Mouse (Mus musculus) midbrain, embryonic 16.5 days (tissue): ENCODE results near the gene Cpne6. TPM values are rescaled to one million over a fixed set of nuclear protein-coding genes. Genes with fewer than 3 reads are reported as not detected.

Experiments used
- ATAC-seq: fragments of 200-750 bp; cut with Nextera tagmentation; 2 replicates; pipeline ENCODE4 v1.8.0; 2017; ENCODE audit warnings: moderate TSS enrichment
- H3K27ac ChIP-seq: fragments of 300-500 bp; sonication (generic); 2 replicates; pipeline ENCODE4 v1.5.1; 2014; ENCODE audit warnings: mild to moderate bottlenecking, low read length, mixed read lengths
- H3K27me3 ChIP-seq: fragments of 300-500 bp; sonication (generic); 2 replicates; pipeline ENCODE4 v1.6.1; 2014; ENCODE audit warnings: low read depth, low read length, mixed read lengths; ENCODE audit not compliant: control insufficient read depth, insufficient read depth
- H3K36me3 ChIP-seq: fragments of 300-500 bp; sonication (generic); 2 replicates; pipeline ENCODE4 v1.6.1; 2014; ENCODE audit warnings: mild to moderate bottlenecking, low read length, moderate library complexity, mixed read lengths; ENCODE audit not compliant: control insufficient read depth, insufficient read depth
- H3K4me1 ChIP-seq: fragments of 300-500 bp; sonication (generic); 2 replicates; pipeline ENCODE4 v1.6.1; 2014; ENCODE audit warnings: mild to moderate bottlenecking, low read length, mixed read lengths; ENCODE audit not compliant: control insufficient read depth, insufficient read depth
- H3K4me2 ChIP-seq: fragments of 300-500 bp; sonication (generic); 2 replicates; pipeline ENCODE4 v1.6.1; 2014; ENCODE audit warnings: mild to moderate bottlenecking, low read length, mixed read lengths
- H3K4me3 ChIP-seq: fragments of 300-500 bp; sonication (generic); 2 replicates; pipeline ENCODE4 v1.5.1; 2014; ENCODE audit warnings: low read depth, mild to moderate bottlenecking, low read length, moderate library complexity, mixed read lengths
- H3K9ac ChIP-seq: fragments of 300-500 bp; sonication (generic); 2 replicates; pipeline ENCODE4 v1.6.1; 2014; ENCODE audit warnings: low read depth, low read length, mixed read lengths
- H3K9me3 ChIP-seq: fragments of 300-500 bp; sonication (generic); replicated peaks from 2 replicates; pipeline ENCODE4 v1.6.1; 2014; ENCODE audit warnings: mild to moderate bottlenecking, low read length, mixed read lengths; ENCODE audit not compliant: control insufficient read depth, poor library complexity, severe bottlenecking
- WGBS: fragments of 180-500 bp; shearing (Covaris S2); extraction: QIAGEN DNeasy Blood & Tissue Kit; methylation state at CpG from one replicate; pipeline ENCODE4 v1.1.7; 2014; 5-methylcytosine and 5-hydroxymethylcytosine counted together
- polyA plus RNA-seq: library from polyadenylated mRNA; unstranded; fragments of >200 nt; fragmentation: Nextera tagmentation; extraction: Ambion mirVana; gene quantifications from 2 replicates; pipeline ENCODE4 v1.2.1, GENCODE M21; 2015

The Cpne6 gene
- polyA plus RNA-seq, 1 experiment from 2014 or later = 3.4 TPM

DNA sequence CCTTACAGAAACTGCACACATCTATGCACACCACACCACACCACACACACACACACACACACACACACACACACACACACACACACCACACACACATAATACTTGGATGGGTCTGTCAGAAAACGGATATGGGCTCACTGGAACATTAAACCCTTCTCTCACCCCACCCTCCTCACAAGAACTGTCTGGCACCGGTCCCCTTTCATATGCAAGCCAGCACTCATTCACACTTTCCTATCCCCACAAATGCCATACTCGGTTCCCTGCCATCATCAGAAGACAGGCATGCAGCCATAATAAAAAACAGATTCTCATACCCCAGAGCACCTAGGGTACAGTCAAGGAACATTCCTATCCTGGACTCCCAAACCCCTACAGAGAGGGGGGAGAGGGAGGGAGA, 18.1 kb upstream of the Cpne6 start:
- Histone ChIP-seq H3K4me3 (peak overlapping the region; percentile 77), H3K27me3 (no peaks in the 10 kb centered on the region), H3K9me3 (no peaks in the 10 kb centered on the region), H3K4me2 (peak overlapping the region; percentile 73), H3K27ac (no peak overlapping the region), H3K9ac (peak overlapping the region; percentile 90), H3K36me3 (peaks cover 12% of the 10 kb centered on the region; the same call in 1 of the 2 replicates), H3K4me1 (peaks cover 16% of the 10 kb centered on the region)
- ATAC-seq = no peak
- 51% methylated on average over 3 of the region's 3 CpGs for WGBS

DNA sequence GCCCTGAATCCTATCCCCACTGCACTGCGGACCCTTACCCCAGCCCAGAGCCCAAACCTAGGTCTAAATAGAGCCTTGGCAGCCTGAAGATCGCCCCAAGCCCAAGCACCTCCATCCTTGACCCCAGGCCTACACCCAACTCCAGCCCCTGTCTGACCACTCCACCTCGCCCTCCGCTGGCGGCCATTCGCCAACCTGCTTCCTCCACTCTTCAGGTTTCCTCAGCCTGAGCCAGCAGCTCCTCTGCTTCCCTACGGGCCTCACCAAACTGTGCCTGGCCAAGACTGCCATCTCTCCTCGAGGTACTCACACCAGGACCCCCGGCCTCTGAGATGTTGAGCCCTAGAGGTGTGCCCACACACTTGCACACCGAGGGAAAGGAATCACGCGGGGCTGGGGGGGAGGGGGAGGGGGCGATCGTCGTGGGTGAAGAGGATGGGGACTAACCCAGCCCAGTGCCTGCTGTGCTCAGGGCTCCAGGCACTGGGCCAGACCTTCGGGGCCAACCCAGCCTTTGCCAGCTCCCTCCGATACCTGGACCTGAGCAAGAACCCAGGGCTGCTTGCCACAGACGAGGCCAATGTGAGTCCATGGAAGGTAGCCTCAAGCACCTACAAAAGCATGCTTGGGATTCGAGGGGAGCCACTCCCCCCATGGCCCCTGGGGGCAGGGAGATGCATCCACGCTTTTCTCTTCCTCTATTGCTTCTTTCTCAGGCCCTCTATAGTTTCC, 14.6 kb upstream of the Cpne6 start:
- no peak for ATAC-seq
- H3K36me3 ChIP-seq = peaks cover 31% of the 10 kb centered on the region

DNA sequence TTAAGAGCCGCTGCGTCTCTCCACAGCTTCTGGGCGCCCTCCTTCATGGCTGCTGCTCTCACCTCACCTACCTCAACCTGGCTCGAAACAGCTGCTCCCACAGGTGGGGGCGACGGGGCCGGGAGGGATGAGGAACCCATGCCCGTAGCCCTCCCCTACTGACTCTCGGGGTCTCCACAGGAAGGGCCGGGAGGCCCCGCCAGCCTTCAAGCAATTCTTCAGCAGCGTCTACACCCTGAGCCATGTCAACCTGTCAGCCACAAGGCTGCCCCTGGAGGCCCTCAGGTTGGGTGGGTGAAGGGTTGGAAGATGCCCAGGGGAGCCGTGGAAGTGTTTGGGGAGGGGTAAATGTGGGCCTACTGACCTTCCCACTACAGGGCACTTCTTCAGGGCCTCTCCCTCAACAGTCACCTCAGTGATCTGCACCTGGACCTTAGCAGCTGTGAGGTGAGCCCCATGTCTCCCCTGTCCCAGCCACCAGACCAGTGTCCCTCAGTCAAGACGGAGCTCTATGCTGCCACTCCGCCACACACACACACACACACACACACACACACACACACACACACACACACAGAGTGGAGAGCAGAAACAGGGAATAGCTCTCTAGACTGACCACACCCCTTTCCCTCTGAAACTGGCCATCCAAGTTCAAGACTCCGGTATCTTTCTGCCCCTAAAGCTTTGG, 13.3 kb upstream of the Cpne6 start:
- H3K27ac ChIP-seq = no peak overlapping the region
- H3K4me3 ChIP-seq = no peak overlapping the region
- no peaks in the 10 kb centered on the region for H3K27me3 ChIP-seq
- no peak overlapping the region for H3K9ac ChIP-seq
- no peak overlapping the region for H3K4me2 ChIP-seq
- ATAC-seq = no peak
- peaks cover 5% of the 10 kb centered on the region for H3K4me1 ChIP-seq
- 75% methylated on average over 16 of the region's 16 CpGs for WGBS
- H3K9me3 ChIP-seq = no peaks in the 10 kb centered on the region
- H3K36me3 ChIP-seq = peaks cover 31% of the 10 kb centered on the region

More for the DNA sequence above, 14.6 kb upstream of the Cpne6 start:
- Histone ChIP-seq H3K4me2 (no peak overlapping the region), H3K4me1 (peaks cover 8% of the 10 kb centered on the region), H3K4me3 (no peak overlapping the region), H3K9me3 (no peaks in the 10 kb centered on the region), H3K9ac (peak overlapping the region; percentile 17; the same call in 1 of the 2 replicates), H3K27ac (no peak overlapping the region), H3K27me3 (no peaks in the 10 kb centered on the region)
- 73% methylated on average over 19 of the region's 20 CpGs for WGBS

DNA sequence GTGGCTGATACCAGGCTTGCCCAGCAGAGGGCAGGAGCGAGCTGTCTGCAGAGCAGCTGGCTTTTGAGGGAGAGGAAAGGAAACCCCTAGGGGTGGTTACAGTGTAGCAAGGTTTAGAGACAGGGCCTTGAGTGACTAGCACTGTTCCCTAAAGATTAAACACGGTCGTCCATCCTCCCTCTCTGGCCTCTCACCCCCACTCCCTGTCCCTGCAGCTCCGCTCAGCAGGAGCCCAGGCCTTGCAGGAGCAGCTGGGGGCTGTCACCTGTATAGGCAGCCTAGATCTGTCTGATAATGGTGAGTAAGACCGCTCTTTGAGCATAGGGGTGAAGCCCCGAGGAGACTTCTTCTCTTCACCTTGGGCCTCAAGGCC, 12.8 kb upstream of the Cpne6 start:
- peak; percentile 33 for ATAC-seq
- no peaks in the 10 kb centered on the region for H3K9me3 ChIP-seq
- WGBS = 30% methylated on average over 6 of the region's 6 CpGs
- H3K4me2 ChIP-seq = no peak overlapping the region
- no peak overlapping the region for H3K9ac ChIP-seq
- H3K36me3 ChIP-seq = peaks cover 31% of the 10 kb centered on the region
- no peaks in the 10 kb centered on the region; the same call in 1 of the 2 replicates for H3K4me1 ChIP-seq
- no peak overlapping the region for H3K27ac ChIP-seq
- H3K27me3 ChIP-seq = no peaks in the 10 kb centered on the region
- H3K4me3 ChIP-seq = no peak overlapping the region

DNA sequence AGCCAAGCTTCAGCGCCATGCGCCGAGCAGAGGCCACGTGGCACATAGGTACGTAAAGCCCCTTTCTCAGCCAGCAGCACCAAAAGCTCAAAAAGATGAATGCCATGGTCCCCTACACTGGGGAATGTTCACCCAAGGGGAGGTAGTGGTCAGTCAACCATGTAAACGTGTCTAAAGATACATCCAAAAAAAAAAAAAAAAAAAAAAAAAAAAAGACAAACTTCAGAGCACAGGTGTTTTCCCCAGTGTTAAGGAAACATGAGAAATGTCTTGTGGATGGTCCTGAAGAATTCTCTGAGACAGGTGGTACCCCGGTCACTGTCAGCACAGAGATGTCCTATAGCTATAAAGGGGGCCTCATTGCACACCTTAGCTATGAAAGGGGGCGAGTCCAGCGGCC, 4.6 kb upstream of the Cpne6 start:
- Histone ChIP-seq H3K9me3 (no peaks in the 10 kb centered on the region), H3K4me3 (no peak overlapping the region), H3K27ac (no peak overlapping the region), H3K9ac (no peak overlapping the region), H3K4me2 (no peak overlapping the region), H3K36me3 (peaks cover 10% of the 10 kb centered on the region), H3K4me1 (no peaks in the 10 kb centered on the region), H3K27me3 (no peaks in the 10 kb centered on the region)
- no peak for ATAC-seq
- 89% methylated on average over 9 of the region's 9 CpGs for whole genome bisulfite sequencing

DNA sequence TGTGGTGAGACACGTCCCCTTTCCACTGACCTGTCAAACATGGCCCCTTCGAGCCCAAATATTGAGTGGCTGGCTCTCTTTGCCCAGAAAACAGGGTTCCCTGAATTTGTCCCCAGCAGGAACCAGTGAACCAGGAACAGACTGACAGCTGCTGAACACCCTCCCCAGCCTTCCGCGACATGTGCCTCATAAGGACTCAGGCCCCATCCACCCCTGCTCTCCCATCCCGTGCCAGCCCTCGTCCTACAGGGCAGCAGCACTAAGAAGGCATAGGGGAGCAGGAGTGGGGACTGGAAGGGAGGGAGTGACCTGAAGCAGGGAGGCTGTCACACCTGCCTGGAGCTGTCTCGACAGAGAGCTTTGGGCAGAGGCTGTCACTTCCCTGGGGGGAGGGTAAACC, 2.4 kb upstream of the Cpne6 start:
- Histone ChIP-seq H3K27me3 (no peaks in the 10 kb centered on the region), H3K36me3 (peaks cover 10% of the 10 kb centered on the region), H3K4me1 (no peaks in the 10 kb centered on the region), H3K4me3 (no peak overlapping the region), H3K4me2 (no peak overlapping the region), H3K9me3 (no peaks in the 10 kb centered on the region), H3K9ac (no peak overlapping the region), H3K27ac (no peak overlapping the region)
- ATAC-seq = no peak
- WGBS = 58% methylated on average over 7 of the region's 7 CpGs

DNA sequence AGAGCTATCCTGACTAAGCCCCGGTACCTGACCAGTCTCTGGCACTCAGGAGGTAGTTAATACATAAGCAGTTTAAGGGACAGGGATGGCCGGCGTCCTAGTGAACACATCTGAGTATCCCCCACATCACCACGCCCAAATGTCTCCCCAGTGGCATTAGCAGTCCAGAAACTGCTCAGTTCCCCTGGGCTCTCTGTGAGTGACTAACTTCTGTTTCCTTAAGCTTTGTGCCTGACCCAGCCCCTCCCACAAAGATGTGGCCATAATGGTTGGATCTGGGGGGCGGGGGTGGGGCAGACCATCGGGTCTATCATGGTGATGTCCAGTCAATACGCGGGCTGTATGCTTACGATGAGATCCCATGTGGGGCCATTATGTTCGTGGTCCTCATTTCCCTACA, 705 bp upstream of the Cpne6 start:
- Histone ChIP-seq H3K9me3 (no peaks in the 10 kb centered on the region), H3K27ac (no peak overlapping the region), H3K4me1 (no peaks in the 10 kb centered on the region), H3K4me3 (no peak overlapping the region), H3K27me3 (no peaks in the 10 kb centered on the region), H3K4me2 (no peak overlapping the region), H3K9ac (no peak overlapping the region), H3K36me3 (peaks cover 7% of the 10 kb centered on the region; the same call in 1 of the 2 replicates)
- 78% methylated on average over 10 of the region's 10 CpGs for WGBS
- no peak for ATAC-seq

DNA sequence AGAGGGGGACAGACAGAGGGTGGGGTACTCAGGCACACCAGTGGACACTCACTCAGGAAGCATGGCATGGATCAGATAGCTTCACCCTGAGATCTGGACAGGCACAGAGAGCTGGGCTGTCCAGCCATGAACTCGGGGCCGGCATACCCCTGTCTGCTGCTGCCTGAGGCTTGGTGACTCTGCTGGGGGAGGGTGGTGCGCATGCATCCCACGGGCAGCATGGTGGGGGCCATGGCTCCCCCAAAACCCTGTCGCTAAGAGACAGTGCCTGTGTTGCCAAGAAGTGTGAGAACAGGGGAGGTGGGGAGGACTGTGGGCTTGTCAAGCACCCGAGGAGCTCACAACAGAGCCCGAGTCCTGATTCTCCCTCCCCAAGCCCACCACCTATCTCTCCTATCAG, 792 bp downstream of the Cpne6 start:
- 58% methylated on average over 7 of the region's 7 CpGs for WGBS
- H3K27ac ChIP-seq = no peak overlapping the region
- no peaks in the 10 kb centered on the region for H3K9me3 ChIP-seq
- H3K4me3 ChIP-seq = no peak overlapping the region
- ATAC-seq = peak; percentile 53
- H3K9ac ChIP-seq = no peak overlapping the region
- H3K4me2 ChIP-seq = no peak overlapping the region
- peaks cover 6% of the 10 kb centered on the region; the same call in 1 of the 2 replicates for H3K36me3 ChIP-seq
- no peaks in the 10 kb centered on the region for H3K27me3 ChIP-seq
- H3K4me1 ChIP-seq = no peaks in the 10 kb centered on the region

DNA sequence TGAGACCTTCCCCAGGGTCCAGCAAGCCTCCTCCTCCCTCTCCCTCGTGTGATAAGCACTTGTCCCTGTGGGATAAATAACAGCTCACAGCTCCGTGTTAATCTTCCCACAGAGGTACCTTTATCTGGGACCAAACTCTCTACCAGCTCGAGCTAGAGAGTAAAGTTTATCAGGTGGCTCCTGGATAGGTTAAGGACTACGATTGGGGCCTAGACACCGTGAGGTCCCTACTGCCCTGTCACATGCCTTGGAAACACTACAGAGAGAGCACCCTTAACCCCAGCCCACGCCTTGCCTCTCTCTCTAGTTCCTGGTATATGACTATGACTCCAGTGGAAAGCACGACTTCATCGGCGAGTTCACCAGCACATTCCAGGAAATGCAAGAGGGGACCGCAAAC, 3.7 kb downstream of the Cpne6 start:
- H3K36me3 ChIP-seq = no peaks in the 10 kb centered on the region
- H3K27me3 ChIP-seq = no peaks in the 10 kb centered on the region
- WGBS = 71% methylated on average over 10 of the region's 10 CpGs
- no peak overlapping the region for H3K27ac ChIP-seq
- no peaks in the 10 kb centered on the region for H3K9me3 ChIP-seq
- ATAC-seq = no peak
- H3K4me2 ChIP-seq = no peak overlapping the region
- H3K4me3 ChIP-seq = no peak overlapping the region
- H3K4me1 ChIP-seq = peaks cover 3% of the 10 kb centered on the region
- H3K9ac ChIP-seq = no peak overlapping the region
